Mouse (Mus musculus) heart, postnatal 0 days (tissue): Measurements from ENCODE around the gene Mrpl47.

Source experiments
- CTCF ChIP-seq: IDR thresholded peaks from 2 replicates; pipeline ENCODE4 v1.5.1; 2016; ENCODE audit warnings: antibody characterized with exemption, control low read depth, low read depth
- EP300 ChIP-seq: IDR thresholded peaks from 2 replicates; pipeline ENCODE4 v1.6.1; 2016; ENCODE audit warnings: antibody characterized with exemption, low read depth

DNA sequence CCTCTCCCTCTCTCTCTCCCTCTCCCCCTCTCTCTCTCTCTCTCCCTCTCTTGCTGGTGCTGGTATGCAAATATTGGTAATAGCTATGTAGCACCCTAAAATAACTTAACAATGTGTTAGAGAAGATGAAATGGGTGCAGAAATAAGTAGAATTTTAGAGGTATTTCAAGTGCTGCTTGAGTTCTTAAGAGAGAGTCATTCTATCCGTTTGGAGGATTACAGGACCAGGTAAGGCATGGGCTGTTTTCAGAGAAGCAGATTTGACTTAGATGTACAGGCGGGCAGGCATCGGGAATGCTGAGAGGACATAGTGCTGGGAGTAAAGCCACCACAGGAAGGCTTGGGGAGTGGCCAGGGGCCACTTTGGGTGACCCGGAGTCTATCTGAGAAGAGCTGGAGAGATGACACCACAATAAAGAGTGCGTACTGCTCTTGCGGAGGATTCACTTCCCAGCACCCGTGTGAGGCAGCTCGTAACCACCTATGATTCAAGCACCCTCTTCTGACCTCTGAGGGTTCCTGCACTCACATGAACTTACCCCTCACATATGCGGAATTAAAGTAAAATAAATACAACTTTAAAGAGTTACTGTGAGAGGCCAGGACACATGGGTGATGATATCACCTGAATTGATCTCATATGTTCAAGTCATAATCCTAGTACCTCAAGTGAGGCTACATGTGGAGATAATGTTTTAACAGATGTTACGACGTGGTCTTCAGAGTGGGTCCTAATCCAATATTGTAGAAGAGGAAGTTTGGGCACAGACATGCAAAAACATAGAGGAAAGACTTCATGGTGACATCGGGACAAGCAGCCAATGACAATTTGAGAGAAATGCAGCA, 42.4 kb downstream of the Mrpl47 start:
- 0 out of 2 replicates have a peak, but pooled peaks have one; percentile 23 for TF ChIP-seq CTCF
- no peak for TF ChIP-seq EP300
